Mouse (Mus musculus): Measurements from ENCODE around the gene Arih2. TPM values are rescaled to one million over a fixed set of nuclear protein-coding genes. Genes with fewer than 3 reads are reported as not detected.
A peak's percentile ranks its signal among the peaks of the same experiment; 100 is the strongest.

The Arih2 gene
- polyA plus RNA-seq, 1 experiment from 2014 or later = 47.3 TPM

DNA sequence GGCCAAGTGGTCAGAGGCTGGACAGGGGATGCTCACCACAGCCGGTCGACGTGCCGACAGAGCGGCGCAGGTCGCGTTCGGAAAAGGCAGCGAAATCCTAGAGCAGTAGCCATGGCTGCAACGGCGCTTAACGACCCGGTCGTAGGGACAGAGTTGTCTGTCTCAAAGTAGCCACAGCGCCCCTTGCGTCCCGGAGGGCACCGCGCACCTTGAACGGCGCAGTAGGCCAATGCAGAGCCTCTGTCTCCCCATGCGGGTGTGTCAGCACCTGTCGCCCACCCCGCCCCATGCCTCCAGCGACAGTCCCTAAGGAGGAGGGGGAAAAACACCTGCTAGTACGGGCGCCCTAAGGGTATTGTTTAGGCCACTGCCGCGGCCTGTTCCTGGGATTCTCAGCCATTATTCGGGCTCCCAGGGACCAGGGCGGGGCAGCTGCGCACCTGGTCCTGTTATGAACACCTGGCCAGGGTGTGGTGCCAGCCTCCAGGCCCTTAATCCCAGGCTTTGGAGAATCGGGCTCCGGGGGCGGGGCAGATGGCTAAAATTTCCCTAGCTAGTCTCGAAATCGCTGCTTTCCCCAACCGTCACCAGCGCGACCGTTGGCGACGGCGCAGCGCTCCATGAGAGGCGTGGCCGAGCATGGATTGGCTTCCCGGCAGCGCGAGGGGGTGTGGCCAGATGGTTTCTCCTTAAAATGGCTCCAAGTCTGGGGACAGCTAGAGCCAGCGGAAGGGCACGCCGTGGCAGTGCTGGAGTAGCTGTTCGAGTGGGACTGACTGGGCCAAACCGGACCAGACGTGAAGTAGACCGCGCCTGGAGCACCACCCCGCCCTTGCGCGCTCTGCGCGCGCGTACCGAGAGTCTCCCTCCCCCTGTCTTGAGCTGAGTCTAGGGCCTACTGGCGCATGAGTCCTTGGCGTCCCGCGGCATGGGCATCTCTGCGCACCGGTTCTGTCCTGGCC, 82.1 kb downstream of the Arih2 start, which contains the start of gene Ndufaf3:
Gene Ndufaf3 (minus strand): TSS at position 620 of the 962 bp plus-strand sequence.
- Histone ChIP-seq H3K4me3 (replicated peaks) (peak within 1 kb of the TSS; percentile 78), H3K27ac (replicated peaks) (peak within 1 kb of the TSS; percentile 96), H3K4me2 (peak within 1 kb of the TSS; percentile 90), H3K4me1 (peaks cover 58% of the 10 kb centered on the region), H3K9ac (replicated peaks) (peak within 1 kb of the TSS; percentile 64), H3K36me3 (peaks cover 49% of the 10 kb centered on the region), H3K27me3 (replicated peaks) (no peaks in the 10 kb centered on the region), H3K9me3 (replicated peaks) (no peaks in the 10 kb centered on the region)
- peak; percentile 89 for ATAC-seq (ENCODE audit: low FRiP score)
- WGBS = under 1% methylated on average over 73 of the region's 73 CpGs

DNA sequence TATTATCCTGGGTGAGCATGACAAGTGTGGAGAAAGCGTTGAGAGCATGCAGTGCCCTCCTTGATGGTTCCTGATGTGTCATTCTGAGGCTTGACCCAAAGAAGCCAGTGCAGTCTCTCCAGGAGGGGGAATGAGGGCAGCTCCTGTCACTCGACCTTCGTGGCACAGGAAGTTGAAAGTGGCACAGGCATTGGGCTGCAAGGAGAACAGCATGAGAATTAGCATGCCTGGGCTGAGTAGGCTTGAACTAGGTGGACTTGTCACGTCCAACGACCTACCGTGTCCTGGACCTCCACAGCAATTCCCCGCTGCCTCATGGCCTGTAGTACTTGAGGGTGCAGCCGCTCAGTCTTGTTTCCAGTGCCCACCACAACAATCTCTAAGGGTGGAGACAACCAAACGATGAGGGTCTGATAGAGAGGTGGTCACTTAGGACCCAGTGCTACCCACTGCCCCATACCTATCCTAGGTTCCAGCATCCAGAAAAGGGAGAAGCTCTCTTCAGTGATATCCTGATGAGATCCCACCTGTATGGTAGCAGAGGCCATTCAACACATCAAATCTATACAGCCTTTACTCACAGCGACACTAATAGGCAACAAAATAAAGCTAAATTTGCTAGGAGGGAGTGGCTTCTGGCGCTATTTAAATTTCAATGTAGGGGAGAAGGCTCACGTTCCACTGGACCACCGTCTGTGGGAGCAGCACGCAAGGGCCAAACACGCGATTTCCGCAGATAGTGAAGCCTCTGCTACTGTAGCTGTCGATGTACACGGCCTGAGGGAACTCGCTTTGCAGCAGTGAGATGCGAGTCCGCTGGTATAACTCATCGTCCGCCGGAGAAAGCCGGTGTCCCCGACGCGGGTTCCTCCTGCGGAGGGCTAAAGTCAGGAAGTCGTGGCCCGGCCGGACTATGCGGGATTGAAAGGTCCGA, 83.0 kb downstream of the Arih2 start:
- peak overlapping the region; percentile 90 for H3K4me2 ChIP-seq
- no peaks in the 10 kb centered on the region for H3K27me3 ChIP-seq (replicated peaks)
- H3K4me1 ChIP-seq = peaks cover 66% of the 10 kb centered on the region
- ATAC-seq (ENCODE audit: low FRiP score) = 0 out of 2 replicates have a peak, but pooled peaks have one; percentile 0
- peak overlapping the region; percentile 64 for H3K9ac ChIP-seq (replicated peaks)
- peaks cover 44% of the 10 kb centered on the region for H3K36me3 ChIP-seq
- peak overlapping the region; percentile 78 for H3K4me3 ChIP-seq (replicated peaks)
- H3K9me3 ChIP-seq (replicated peaks) = no peaks in the 10 kb centered on the region
- H3K27ac ChIP-seq (replicated peaks) = peak overlapping the region; percentile 96
- WGBS = 13% methylated on average over 35 of the region's 35 CpGs

DNA sequence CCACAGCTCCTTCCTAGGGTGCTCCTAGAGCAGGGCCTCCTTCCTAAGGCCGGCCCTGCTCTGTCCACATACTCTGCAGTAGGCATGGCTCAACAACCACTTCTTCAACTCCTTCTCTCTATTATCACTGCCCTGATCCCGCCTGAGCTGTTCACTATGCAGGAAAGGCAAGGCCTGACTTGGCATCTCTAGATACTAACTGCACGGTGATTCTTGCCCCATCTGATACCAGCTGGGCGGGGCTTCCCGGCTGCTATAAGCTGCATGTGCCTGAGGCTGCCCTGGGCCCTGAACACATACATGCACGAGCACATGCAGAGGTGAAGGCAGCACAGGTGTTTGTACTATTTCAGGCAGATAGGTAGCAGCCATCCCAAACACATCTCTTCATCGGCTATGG, 85.1 kb downstream of the Arih2 start:
- Histone ChIP-seq H3K9ac (replicated peaks) (no peak overlapping the region), H3K4me1 (peaks cover 56% of the 10 kb centered on the region), H3K36me3 (peaks cover 41% of the 10 kb centered on the region), H3K4me3 (replicated peaks) (no peak overlapping the region), H3K27me3 (replicated peaks) (no peaks in the 10 kb centered on the region), H3K27ac (replicated peaks) (no peak overlapping the region), H3K4me2 (no peak overlapping the region), H3K9me3 (replicated peaks) (no peaks in the 10 kb centered on the region)
- no peak for ATAC-seq (ENCODE audit: low FRiP score)
- WGBS = 91% methylated on average over 7 of the region's 7 CpGs

DNA sequence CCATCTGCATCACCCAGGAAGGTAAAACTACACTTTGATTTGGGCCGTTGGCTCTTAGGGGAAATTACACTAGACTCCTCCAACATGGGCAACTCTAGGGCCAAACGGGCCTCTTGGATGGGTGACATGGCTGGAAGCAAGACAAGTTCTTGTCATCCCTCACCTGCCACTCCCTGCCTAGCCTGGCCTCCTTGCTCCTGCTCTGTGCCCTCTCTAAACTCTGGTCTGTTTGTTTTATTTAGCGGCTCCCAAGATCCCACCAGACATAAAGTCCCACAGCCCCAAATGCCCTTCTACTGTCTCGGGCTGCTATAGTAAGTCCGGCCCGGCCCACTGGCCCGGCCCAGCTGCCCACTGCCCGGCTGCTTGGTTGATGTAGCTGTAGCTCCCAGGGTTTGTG, 85.5 kb downstream of the Arih2 start:
- Histone ChIP-seq H3K4me1 (peaks cover 52% of the 10 kb centered on the region), H3K27ac (replicated peaks) (no peak overlapping the region), H3K4me3 (replicated peaks) (no peak overlapping the region), H3K4me2 (no peak overlapping the region), H3K9ac (replicated peaks) (no peak overlapping the region), H3K9me3 (replicated peaks) (no peaks in the 10 kb centered on the region), H3K36me3 (peaks cover 46% of the 10 kb centered on the region), H3K27me3 (replicated peaks) (no peaks in the 10 kb centered on the region)
- 94% methylated on average over 8 of the region's 8 CpGs for WGBS
- ATAC-seq (ENCODE audit: low FRiP score) = no peak

DNA sequence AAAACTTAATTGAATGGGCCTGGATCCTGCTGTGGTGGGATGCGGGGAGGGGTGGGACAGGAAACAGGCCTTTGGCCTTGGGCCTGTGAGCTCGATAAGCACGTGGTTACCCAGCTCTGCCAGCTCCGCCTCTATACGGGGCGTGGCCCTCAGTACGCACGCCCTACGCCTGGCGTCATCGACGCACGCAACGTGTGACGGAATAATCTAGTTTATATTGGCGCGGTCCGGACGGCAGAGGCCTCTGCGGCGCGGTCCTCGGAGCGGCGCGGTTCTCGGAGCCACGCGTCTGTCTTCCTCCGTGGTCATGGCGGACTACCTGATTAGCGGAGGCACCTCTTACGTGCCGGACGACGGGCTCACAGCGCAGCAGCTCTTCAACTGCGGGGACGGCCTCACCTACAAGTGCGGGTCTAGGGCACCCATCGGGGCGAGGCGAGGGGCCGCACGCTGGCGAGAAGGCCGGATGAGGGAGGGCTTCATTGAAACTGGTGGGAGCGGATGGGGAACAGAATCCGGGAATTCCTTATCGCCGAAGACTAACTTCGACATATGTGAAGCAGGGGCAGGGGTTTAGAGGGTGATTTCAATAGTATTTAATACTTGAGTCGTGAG, 88.9 kb downstream of the Arih2 start, which contains the start of gene Impdh2:
Gene Impdh2 (plus strand): TSS at position 60 of the 615 bp plus-strand sequence.
- Histone ChIP-seq H3K27me3 (replicated peaks) (no peaks in the 10 kb centered on the region), H3K27ac (replicated peaks) (peak within 1 kb of the TSS; percentile 85), H3K9me3 (replicated peaks) (no peaks in the 10 kb centered on the region), H3K36me3 (peaks cover 69% of the 10 kb centered on the region), H3K4me1 (peaks cover 29% of the 10 kb centered on the region), H3K4me3 (replicated peaks) (peak within 1 kb of the TSS; percentile 53), H3K4me2 (peak within 1 kb of the TSS; percentile 72), H3K9ac (replicated peaks) (peak within 1 kb of the TSS; percentile 73)
- under 1% methylated on average over 53 of the region's 53 CpGs for WGBS
- peak; percentile 98 for ATAC-seq (ENCODE audit: low FRiP score)

DNA sequence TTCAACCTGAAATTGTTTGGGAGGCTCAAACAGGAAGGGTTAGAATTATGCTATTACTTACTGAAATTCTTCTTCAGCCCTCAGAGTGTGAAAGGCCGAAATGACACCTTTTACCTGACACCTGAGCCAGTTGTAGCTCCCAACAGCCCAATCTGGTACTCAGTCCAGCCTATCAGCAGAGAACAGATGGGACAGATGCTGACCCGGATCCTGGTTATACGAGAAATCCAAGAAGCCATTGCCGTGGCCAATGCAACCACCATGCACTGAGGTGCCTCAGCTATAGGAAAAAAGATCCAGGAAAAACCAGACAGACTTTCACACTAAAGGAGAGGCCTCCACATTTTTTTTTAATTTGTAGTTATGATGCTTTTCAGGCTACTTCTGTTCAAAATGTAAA, 90.0 kb downstream of the Arih2 start:
- ATAC-seq (ENCODE audit: low FRiP score) = no peak
- 91% methylated on average over 4 of the region's 4 CpGs for WGBS
- H3K4me3 ChIP-seq (replicated peaks) = no peak overlapping the region
- no peaks in the 10 kb centered on the region for H3K27me3 ChIP-seq (replicated peaks)
- peaks cover 65% of the 10 kb centered on the region for H3K36me3 ChIP-seq
- H3K4me2 ChIP-seq = no peak overlapping the region
- no peaks in the 10 kb centered on the region for H3K9me3 ChIP-seq (replicated peaks)
- H3K9ac ChIP-seq (replicated peaks) = no peak overlapping the region
- H3K4me1 ChIP-seq = peaks cover 27% of the 10 kb centered on the region
- 0 out of 2 replicates have a peak overlapping the region, but pooled peaks have one; percentile 11 for H3K27ac ChIP-seq (replicated peaks)

MicroRNAs within 50 kb of the gene (microRNA counts, 519-probe panel; counts per million panel counts)
- microRNA mmu-miR-191 = 2,728 counts per million, percentile 64 among the panel's probes with 10 or more counts
- microRNA mmu-miR-425 = 2,516 counts per million, percentile 58 among the panel's probes with 10 or more counts

Small RNA genes within 50 kb of the gene (microRNA-seq; reads per million reads assigned to microRNA genes)
- not detected for gene Gm24083
- gene Gm26298 = not detected
- not detected for gene Mir191
- gene Mir425 = 700 reads per million, percentile 76 among the genes with 10 or more reads in this experiment

Other genes with a start within 250 kb of the Arih2 start
- gene Ccdc36, start 220.9 kb downstream of the Arih2 start, polyA plus RNA-seq (2015; fragmentation: Nextera tagmentation; extraction: Ambion mirVana) = 1.3 and 1.7 TPM in 2 replicates
- gene BC048562, start 212.9 kb downstream of the Arih2 start, polyA plus RNA-seq (2015; fragmentation: Nextera tagmentation; extraction: Ambion mirVana) = not detected in 2 replicates
- 53.7 and 64.4 TPM in 2 replicates for gene Ccdc71, start 188.9 kb downstream of the Arih2 start, polyA plus RNA-seq (2015; fragmentation: Nextera tagmentation; extraction: Ambion mirVana)
- gene Klhdc8b, start 187.8 kb downstream of the Arih2 start, polyA plus RNA-seq (2015; fragmentation: Nextera tagmentation; extraction: Ambion mirVana) = 58.4 and 59.8 TPM in 2 replicates
- 17.5 and 18.8 TPM in 2 replicates for gene Lamb2, start 169.7 kb downstream of the Arih2 start, polyA plus RNA-seq (2015; fragmentation: Nextera tagmentation; extraction: Ambion mirVana)
- gene Usp19, start 158.8 kb downstream of the Arih2 start, polyA plus RNA-seq (2015; fragmentation: Nextera tagmentation; extraction: Ambion mirVana) = 66.1 and 68.0 TPM in 2 replicates
- 58.1 and 78.1 TPM in 2 replicates for gene Qars, start 141.7 kb downstream of the Arih2 start, polyA plus RNA-seq (2015; fragmentation: Nextera tagmentation; extraction: Ambion mirVana)
- gene Qrich1, start 132.6 kb downstream of the Arih2 start, polyA plus RNA-seq (2015; fragmentation: Nextera tagmentation; extraction: Ambion mirVana) = 111 and 114 TPM in 2 replicates
- gene Impdh2, start 89.1 kb downstream of the Arih2 start, polyA plus RNA-seq (2015; fragmentation: Nextera tagmentation; extraction: Ambion mirVana) = 105 and 130 TPM in 2 replicates
- gene Ndufaf3, start 82.0 kb downstream of the Arih2 start, polyA plus RNA-seq (2015; fragmentation: Nextera tagmentation; extraction: Ambion mirVana) = 75.0 and 78.2 TPM in 2 replicates
- 279 and 285 TPM in 2 replicates for gene Dalrd3, start 79.5 kb downstream of the Arih2 start, polyA plus RNA-seq (2015; fragmentation: Nextera tagmentation; extraction: Ambion mirVana)
- gene Wdr6, start 70.6 kb downstream of the Arih2 start, polyA plus RNA-seq (2015; fragmentation: Nextera tagmentation; extraction: Ambion mirVana) = 247 and 279 TPM in 2 replicates
- 36.4 and 44.2 TPM in 2 replicates for gene P4htm, start 51.7 kb downstream of the Arih2 start, polyA plus RNA-seq (2015; fragmentation: Nextera tagmentation; extraction: Ambion mirVana)
- gene Slc25a20, start 12.7 kb upstream of the Arih2 start, polyA plus RNA-seq (2015; fragmentation: Nextera tagmentation; extraction: Ambion mirVana) = 41.4 and 49.4 TPM in 2 replicates
- gene Prkar2a, start 39.9 kb upstream of the Arih2 start, polyA plus RNA-seq (2015; fragmentation: Nextera tagmentation; extraction: Ambion mirVana) = 50.6 and 59.5 TPM in 2 replicates
- 187 and 210 TPM in 2 replicates for gene Ip6k2, start 134.4 kb upstream of the Arih2 start, polyA plus RNA-seq (2015; fragmentation: Nextera tagmentation; extraction: Ambion mirVana)
- gene Nckipsd, start 159.0 kb upstream of the Arih2 start, polyA plus RNA-seq (2015; fragmentation: Nextera tagmentation; extraction: Ambion mirVana) = 33.3 and 40.0 TPM in 2 replicates
- 8.2 and 10.8 TPM in 2 replicates for gene Celsr3, start 176.9 kb upstream of the Arih2 start, polyA plus RNA-seq (2015; fragmentation: Nextera tagmentation; extraction: Ambion mirVana)
- gene Slc26a6, start 203.9 kb upstream of the Arih2 start, polyA plus RNA-seq (2015; fragmentation: Nextera tagmentation; extraction: Ambion mirVana) = 16.8 and 18.6 TPM in 2 replicates